Mouse (Mus musculus) hindlimb bud, embryonic 11.5 days (tissue): ENCODE results near the gene Csmd2.
A peak's percentile ranks its signal among the peaks of the same experiment; 100 is the strongest.

ENCODE experiments used
- DNase-seq: peaks from one replicate; pipeline ENCODE4 v3.0.0-alpha.2; 2012; ENCODE audit warnings: low read depth, low spot score; ENCODE audit errors: extremely low spot score

Gene Csmd2

DNA sequence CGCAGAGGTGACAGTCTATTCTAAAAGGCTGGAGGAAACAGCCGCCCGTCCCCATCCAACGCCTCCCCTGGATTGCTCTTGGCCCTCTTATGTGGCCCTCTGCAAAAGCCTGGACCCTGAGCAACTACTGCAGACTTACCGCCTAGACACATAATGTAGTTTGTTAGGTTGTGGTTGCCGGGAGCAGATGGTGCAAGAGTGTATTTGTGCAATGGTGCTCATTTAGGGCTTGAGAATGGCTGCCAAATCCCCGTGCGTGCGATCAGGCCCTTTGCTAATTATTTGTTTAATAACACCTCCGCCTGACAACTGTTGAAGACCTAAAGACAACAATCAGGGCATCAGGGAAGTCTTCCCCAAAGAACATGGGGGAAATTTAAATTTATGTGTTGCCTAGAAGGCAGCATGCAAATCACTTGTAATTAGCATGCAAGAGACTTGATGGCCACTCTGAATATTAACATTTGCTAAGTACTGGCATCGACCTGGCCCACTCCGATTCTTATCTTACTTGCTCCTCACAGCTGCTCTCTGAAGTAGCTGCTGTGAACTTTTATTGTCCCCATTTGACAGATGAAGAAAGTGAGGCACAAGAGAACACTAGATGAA, 147.5 kb downstream of the Csmd2 start:
- no peak for DNase-seq

- no peak for DNase-seq
Observed at GRCm38 (mm10) chr4:128139991-128140390, 152.3 kb downstream of the Csmd2 start.

GRCm38 (mm10) chr4:128141161-128142101, 153.8 kb downstream of the Csmd2 start:
- DNase-seq: no peak

DNA sequence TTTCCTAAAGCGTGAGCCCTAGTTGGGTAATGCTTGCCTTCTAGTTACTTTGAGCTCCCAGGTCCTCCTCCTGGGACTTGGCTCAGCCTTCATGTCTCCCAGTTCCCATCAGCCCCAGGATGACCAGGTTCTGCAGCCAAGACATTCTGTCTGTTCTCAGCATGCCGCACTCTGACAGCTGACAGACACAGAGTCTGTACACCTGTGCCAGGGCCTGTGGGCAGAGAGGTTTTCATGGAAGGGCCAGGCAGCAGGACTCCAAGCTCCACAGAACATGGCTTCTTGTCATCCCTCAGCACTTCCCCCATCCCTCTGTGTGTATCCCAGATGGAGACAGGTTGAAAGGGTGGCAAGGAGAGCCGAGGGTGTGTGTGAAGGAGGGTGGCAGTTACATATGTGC, 154.6 kb downstream of the Csmd2 start:
- DNase-seq: no peak

DNA sequence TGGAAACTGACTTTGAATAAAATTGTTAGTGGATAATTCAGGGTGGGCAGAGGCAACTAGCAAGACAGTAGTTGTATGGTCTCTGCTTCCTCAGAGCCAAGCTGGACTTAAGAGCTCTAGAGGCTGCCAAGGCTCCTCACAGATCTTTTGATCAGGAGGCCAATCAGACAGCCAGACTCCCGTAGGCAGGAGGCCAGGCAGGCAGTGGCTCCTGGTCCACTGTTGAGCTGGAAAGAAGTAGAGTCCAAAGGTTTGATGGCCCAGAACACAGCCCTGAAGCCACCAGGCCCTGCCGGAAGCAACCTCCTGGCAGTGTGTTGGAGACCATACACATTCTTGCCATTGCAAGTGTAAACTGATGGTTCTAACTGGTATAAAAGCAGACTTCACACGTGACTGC, 155.5 kb downstream of the Csmd2 start:
- no peak for DNase-seq

DNA sequence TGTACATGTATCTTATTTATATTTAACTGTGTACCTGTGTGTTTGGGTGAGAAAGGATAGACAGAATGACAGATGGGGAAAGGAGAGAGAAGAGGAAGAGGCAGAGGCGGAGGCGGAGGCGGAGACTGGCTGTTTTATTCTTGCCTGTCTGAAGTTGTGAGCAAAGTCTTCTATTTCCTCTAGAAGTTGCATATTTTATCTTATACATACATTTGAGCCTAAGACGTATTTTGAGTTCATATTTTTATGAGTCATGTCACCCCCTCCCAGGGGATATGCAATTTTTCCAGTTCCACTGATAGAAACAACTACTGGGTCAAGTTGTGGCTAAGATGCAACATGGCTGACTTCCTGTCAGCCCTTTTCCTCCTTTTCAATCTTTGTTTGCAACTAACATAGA, 161.9 kb downstream of the Csmd2 start:
- no peak for DNase-seq

- DNase-seq: no peak
Observed at GRCm38 (mm10) chr4:128152066-128152465, 164.4 kb downstream of the Csmd2 start.

GRCm38 (mm10) chr4:128153144-128153543, 165.5 kb downstream of the Csmd2 start:
- no peak for DNase-seq

- peak; percentile 24 for DNase-seq
Observed at GRCm38 (mm10) chr4:128155226-128155625, 167.6 kb downstream of the Csmd2 start.

DNA sequence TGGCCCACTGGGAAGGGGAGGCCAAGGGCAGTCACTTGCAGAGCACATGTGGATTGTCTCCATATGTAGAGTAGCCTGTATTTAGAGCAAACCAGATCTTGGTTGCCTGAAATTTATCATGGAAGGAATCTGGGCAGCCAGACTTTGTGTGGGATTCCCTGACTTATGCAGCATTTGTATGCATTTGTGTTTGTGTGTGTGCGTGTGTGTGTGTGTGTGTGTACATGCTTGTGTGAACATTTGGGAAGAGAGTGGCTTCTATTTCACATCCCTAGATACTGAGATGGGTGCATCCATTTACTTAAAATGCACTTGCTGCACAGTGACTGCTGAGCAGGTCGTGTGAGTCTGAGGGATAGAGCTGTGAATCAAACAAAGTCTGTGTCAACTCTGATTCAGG, 173.0 kb downstream of the Csmd2 start:
- no peak for DNase-seq

DNA sequence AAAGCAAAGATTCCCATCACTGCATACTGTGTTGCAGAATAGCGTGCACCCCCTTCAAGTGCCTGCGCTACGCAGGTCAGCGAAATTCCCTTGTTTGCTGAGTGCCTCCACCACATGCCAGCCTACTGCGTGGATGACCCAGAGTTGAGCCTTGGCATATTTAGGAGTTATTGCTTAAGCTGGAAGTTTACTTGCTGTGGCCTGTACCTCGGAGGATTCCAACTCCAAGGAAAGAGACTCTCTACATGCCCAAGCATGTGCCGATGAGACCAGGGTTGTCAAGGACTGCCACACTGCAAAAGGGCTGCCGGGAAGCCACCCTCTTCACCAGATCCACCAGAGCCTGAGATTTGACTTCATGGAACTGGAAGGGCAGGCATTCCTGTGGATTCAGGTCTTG, 182.5 kb downstream of the Csmd2 start:
- DNase-seq: no peak

DNA sequence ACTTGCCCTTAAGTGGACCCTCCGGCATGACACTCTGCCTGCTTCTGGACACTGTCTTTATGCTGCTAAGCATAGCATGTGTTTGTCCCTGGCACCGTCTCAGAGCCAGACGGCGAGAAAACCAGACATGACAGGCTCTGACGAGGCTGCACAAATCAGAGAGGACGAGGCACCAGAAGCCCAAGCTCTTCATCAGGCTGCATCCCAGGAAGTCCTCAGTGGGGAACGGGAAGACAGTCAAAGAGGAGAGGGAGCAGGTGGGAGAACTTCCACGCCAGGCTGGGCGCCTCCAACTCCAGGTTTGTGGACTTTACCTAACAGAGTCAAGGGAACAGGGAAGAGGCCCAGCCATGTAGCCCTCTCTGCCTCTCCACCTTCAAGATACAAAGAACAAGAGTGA, 183.6 kb downstream of the Csmd2 start:
- DNase-seq: no peak

DNA sequence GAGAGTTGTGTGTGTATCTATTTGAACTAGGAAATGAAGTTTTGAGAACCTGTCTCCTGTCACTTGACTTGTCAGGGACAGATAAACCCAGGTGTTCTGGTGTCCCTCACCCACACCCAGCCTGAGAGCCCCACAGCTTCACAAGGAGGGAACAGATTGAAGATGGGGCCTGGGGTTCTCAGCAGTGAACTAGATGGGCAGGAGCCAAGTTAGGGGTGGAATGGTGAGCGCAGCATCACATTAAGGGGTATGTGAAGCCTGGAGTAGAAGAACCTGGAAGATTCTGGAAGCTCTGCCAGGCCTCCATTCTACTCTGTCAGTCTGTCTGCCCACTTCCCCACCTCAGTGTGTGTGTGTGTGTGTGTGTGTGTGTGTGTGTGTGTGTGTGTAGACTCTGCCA, 184.0 kb downstream of the Csmd2 start:
- no peak for DNase-seq

DNA sequence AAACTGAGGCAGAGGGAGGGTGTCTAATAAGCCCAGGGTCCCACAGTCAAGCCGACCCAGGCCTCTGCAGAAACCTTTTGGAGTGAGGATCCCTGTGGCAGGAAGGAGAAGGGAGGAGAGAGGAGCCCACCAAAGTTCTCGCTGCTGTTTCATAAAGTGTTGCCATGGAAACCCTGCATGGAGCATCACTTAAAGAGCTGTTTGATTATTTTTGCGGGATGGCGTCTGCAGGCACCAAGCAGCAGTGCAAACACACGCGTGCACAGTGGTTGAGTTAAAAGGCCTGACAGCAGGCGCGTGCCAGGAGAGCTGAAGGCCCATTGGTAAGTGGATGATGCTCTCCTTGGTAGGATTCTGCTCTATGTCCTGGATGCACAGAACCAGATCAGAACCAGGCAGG, 191.3 kb downstream of the Csmd2 start:
- no peak for DNase-seq

DNA sequence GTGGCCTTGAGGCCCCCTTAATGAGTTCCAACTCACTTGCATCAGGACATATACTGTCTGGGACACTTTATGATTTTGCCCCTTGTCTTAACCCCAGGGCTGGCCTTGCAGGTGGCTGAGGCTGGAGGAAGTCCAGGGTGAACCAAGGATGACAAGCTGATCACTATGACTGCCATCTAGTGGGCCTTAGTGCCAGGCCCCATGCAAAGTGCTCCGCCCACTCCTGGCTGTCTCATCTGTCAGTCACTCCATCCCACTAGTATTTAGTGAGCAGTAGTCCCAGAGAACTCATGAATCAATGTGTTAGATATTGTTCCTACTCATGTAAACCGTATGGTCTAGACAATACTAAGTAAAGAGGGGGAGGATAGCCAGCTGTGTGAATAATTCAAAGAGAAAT, 191.9 kb downstream of the Csmd2 start:
- no peak for DNase-seq

DNA sequence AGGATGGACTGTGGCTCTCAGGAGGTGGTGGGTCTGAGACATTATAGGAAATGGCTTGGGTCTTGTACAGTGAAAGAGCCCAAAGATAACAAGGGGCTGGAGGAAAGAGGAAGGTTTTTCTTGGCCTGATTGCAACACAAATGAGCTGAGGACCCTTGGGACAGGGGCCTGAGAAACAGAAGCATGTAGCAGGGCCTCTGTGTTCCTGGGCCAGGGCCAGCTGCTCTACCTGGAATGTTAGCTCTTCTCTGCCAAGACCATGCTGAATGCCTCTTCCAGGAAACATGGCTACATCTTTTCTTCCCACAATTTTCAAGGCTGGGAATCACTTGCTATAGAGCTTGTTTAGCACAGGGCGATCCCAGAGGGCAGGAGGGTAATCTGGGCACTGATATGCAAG, 197.1 kb downstream of the Csmd2 start:
- DNase-seq: no peak

DNA sequence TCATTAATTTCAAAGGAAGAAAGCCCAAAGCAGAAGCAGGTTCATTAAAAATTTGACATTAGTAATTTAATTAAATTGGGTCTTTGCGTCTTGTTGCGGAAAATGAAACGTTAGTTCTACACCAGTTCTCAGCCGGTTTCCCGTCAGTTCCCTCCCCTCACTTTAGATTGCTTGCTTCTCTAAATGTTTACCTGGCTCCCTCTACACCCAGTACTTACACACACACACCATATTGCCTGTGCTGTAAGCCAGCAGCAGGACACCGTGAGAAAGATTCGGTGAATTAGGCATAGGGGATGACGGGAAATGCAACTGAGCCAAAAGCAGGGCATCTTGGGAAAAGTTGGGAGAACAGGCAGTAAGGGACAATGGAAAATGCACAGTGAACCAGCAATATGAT, 206.8 kb downstream of the Csmd2 start:
- no peak for DNase-seq

DNA sequence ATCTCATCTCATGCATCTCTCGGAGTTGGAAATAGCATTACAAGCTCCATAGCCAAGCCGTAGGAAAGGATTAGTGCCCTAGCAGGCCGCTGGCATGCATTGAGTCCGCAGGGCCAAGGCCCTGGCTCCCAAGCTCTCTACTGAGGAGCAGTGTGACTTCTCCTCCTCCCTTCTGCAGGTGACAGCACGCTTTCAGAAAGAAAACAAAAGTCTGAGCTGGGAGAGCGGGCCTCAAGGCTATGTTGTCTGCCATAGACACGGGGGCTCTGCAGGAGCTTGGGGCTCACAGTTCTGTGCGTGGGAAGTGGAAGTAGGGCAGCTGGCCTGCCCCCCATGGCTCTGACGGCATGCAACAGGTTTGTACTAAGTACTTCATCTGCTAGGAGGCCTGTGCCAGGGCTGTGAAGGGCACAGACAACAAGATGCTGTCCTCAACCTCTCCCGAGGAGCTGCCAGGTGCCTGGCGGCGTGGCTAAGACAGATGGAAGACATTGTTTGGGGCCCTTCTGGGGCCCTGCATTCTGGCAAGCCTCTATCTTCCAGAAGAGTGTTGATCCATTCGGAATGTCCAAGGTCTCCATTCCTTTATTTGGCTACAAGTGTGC, 230.4 kb downstream of the Csmd2 start:
- DNase-seq: no peak

DNA sequence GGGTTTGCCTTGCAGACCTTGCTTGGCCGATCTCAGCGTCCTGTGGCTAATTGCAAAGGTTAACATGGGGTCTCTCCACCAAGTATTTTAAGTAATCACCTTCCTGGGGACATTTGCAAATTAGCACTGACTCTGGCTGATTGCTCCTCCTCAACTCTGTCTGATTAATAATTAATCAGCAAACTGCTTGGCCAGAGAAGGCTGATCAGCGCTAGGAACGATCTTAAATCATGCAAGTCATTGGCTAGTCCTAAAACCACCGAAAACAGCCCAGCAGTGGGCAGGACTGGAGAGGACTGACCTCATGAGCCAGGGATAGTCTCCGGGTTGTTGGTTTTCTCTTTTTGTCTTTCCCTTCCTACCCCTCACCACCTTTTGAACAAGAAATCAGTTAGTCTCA, 236.8 kb downstream of the Csmd2 start:
- no peak for DNase-seq

DNA sequence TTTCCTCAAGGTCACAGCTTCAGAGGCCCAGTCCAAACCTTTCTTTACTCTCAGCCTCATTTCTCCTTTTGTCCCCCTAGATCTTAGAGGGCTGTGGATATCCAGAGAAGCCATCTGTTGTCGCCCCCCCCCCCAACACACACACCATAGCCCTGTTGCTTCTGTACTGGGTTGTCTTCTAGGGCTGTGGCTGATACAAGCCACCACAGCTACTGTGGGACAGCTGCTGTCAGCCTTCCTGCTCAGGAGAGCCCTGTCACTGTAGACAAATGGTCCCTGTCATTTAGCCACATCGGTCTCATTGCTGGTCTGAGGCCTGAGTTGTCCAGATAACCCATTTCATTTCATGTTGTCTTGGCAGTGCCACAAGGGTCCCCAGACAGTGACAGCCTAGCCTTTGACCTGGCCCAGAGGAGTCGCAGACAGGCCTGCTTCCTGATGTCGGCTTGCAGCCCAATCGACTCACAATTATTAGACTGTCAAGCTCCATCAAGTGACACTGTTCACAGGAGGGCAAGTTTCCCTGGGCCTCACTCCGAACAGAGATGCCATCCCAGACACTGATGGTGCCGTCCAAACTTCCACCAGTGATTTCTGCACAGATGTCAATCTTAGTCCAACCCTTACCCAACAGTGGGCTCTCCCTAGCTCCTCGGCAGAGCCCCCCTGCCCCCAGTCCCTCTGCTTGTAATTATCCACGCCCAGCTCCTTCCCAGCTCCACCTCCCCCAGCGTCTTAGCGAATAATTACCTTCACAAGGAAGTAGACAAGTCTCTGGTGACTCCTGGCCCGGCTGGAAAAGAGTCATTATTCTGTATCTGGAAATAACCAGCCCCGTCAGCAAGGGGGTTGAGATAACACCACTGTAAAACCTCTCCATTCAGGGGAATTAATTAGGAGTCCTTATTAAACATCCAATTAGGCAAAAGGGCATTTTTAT, 240.0 kb downstream of the Csmd2 start:
- no peak for DNase-seq

- no peak for DNase-seq
Observed at GRCm38 (mm10) chr4:128233458-128233857, 245.8 kb downstream of the Csmd2 start.
